Mouse (Mus musculus): ENCODE results near the gene Acot3. TPM values are rescaled to one million over a fixed set of nuclear protein-coding genes. Genes with fewer than 3 reads are reported as not detected.
"Not testable (repeated sequence)": the region's sequence is repeated elsewhere in the genome, so short reads cannot be mapped to it uniquely, and the experiment has no call there.

The Acot3 gene
- 0.65 and 0.70 TPM in 2 replicates for polyA plus RNA-seq (2016; fragmentation: Nextera tagmentation; extraction: Ambion mirVana)

DNA sequence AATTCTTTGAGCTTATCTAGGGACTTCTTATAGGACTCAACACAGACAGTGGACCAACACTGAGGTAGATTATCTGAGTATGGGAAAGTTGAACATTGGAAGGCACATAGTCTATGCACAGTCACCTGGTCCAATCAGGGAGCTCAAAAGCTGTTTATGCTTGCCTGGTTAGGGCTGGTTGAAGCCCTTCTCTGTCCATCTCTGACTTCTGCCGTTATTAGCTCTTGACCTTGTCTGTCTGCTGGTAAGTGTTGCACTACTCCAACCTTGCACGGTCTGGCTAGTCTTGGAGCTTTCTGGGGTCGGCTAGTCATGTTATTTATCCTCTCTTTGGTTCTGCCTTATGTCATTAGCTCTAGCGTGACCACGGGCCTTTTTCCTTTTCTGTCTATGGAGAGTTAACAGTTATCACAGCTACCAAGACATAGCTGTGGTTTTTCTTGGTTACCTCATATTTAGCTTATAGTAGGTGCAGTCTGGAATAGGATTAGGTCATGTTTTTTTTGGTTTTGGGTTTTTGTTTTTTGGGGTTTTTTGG, at the start of gene Acot3:
Acot3 (plus strand) TSS at position 208 of the 538 bp plus-strand sequence.
- peaks cover 24% of the 10 kb centered on the region for H3K27me3 ChIP-seq (replicated peaks)
- no peak for ATAC-seq (ENCODE audit: low FRiP score, low read depth)
- H3K4me1 ChIP-seq, result no peaks in the 10 kb centered on the region
- H3K27ac ChIP-seq, result no peak within 1 kb of the TSS
- H3K9me3 ChIP-seq, result 0 out of 2 replicates have a peak, but pooled peaks cover 10% of the 10 kb centered on the region
- H3K36me3 ChIP-seq, result no peaks in the 10 kb centered on the region
- H3K9ac ChIP-seq, result no peak within 1 kb of the TSS
- 84% methylated on average over 5 of the region's 5 CpGs for WGBS
- 0 out of 2 replicates have a peak within 1 kb of the TSS, but pooled peaks have one; percentile 41 for H3K4me3 ChIP-seq
- H3K4me2 ChIP-seq (replicated peaks), result peak within 1 kb of the TSS; percentile 74; the same call in 1 of the 2 replicates

GRCm38 (mm10) chr12:84003866-84004265, 48.1 kb upstream of the Acot3 start:
- no peak overlapping the region for H3K9ac ChIP-seq
- no peak overlapping the region for H3K4me3 ChIP-seq
- peaks cover 1% of the 10 kb centered on the region; the same call in 1 of the 2 replicates for H3K4me1 ChIP-seq
- H3K27ac ChIP-seq, result no peak overlapping the region
- 0 out of 2 replicates have a peak, but pooled peaks cover 7% of the 10 kb centered on the region for H3K9me3 ChIP-seq
- ATAC-seq (ENCODE audit: low FRiP score, low read depth), result no peak
- no peaks in the 10 kb centered on the region for H3K36me3 ChIP-seq
- H3K4me2 ChIP-seq (replicated peaks), result no peak overlapping the region
- 89% methylated on average over 1 of the region's 1 CpGs for WGBS
- H3K27me3 ChIP-seq (replicated peaks), result no peaks in the 10 kb centered on the region

DNA sequence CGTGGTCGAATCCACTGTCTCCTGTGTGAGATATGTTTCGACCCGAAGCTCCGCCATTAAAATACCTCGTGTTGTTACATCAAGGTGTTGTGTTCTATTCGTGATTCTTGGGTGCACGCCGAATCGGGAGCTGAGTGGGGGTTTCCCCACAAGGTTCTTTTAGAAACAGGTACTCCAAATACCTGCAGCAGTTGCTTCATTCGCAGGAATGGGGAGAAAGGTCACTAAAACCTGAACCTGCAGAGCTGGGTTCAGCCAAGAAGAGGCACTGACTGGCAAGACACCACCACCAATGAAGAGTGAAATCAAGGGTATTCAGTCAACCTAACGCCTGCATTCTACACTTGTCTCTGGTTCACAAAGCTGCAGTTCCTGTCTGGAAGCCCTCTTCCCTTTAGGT, 43.7 kb upstream of the Acot3 start:
- ATAC-seq (ENCODE audit: low FRiP score, low read depth), result no peak
- WGBS, result 91% methylated on average over 12 of the region's 12 CpGs
- H3K4me1 ChIP-seq, result peaks cover 24% of the 10 kb centered on the region
- no peaks in the 10 kb centered on the region for H3K27me3 ChIP-seq (replicated peaks)
- H3K9me3 ChIP-seq, result no peaks in the 10 kb centered on the region
- no peak overlapping the region for H3K4me3 ChIP-seq
- peak overlapping the region; percentile 27; the same call in 1 of the 2 replicates for H3K27ac ChIP-seq
- H3K4me2 ChIP-seq (replicated peaks), result peak overlapping the region; percentile 60; the same call in 1 of the 2 replicates
- H3K9ac ChIP-seq, result no peak overlapping the region
- no peaks in the 10 kb centered on the region for H3K36me3 ChIP-seq

DNA sequence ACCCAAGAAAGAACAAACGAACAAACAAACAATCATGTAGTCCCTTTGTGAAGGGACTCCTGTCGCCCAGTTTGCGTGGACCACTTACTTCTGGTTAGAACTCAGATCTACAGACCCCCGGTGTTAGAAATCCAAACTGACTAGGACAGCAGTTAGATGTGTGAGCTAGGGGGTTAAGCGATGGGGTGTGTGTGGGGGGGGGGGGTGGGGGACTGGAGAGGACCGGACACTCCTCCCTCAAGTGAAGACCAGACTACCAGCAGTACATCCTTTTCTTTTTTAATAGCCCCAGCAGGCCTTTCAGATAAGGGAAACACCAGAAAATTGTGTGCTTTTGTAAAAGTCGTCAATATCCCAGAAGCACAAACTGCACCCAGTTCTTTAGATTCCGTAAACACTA, 43.2 kb upstream of the Acot3 start:
- 51% methylated on average over 8 of the region's 8 CpGs for WGBS
- no peaks in the 10 kb centered on the region for H3K9me3 ChIP-seq
- peak; percentile 45 for ATAC-seq (ENCODE audit: low FRiP score, low read depth)
- peak overlapping the region; percentile 27; the same call in 1 of the 2 replicates for H3K27ac ChIP-seq
- H3K27me3 ChIP-seq (replicated peaks), result no peaks in the 10 kb centered on the region
- H3K4me1 ChIP-seq, result peaks cover 24% of the 10 kb centered on the region
- no peak overlapping the region for H3K9ac ChIP-seq
- H3K36me3 ChIP-seq, result no peaks in the 10 kb centered on the region
- 0 out of 2 replicates have a peak overlapping the region, but pooled peaks have one; percentile 46 for H3K4me3 ChIP-seq
- peak overlapping the region; percentile 60 for H3K4me2 ChIP-seq (replicated peaks)

DNA sequence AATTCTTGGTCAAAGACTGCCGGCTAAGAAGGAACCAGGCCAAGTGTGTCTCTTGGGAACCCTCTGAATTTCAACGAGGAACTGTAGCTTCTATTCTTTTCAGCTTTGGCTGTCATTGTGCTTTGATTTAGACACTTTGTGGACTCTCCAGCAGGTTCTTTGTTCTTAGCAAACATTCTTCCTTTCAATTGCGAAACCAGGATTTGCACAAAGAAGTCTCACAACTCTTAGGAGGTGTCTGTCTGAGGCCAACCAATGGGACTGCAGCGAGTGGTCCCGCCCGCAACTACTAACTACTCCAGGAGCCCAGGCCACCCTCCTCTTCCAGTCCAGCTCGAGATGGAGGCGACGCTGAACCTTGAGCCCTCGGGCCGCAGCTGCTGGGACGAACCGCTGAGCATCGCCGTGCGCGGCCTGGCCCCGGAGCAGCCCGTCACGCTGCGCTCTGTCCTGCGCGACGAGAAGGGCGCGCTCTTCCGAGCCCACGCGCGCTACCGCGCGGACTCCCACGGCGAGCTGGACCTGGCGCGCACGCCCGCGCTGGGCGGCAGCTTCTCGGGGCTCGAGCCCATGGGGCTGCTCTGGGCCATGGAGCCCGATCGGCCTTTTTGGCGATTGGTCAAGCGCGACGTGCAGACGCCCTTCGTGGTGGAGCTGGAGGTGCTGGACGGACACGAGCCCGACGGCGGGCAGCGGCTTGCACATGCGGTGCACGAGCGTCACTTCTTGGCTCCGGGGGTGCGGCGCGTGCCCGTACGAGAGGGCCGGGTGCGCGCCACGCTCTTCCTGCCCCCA, 42.6 kb upstream of the Acot3 start, which contains the start of gene Acot1:
Acot1 (plus strand) TSS at position 320 of the 795 bp plus-strand sequence.
- not testable (repeated sequence) for H3K9me3 ChIP-seq; H3K36me3 ChIP-seq; H3K27me3 ChIP-seq (replicated peaks)
- Histone ChIP-seq H3K27ac (peak within 1 kb of the TSS; percentile 27; the same call in 1 of the 2 replicates), H3K9ac (peak within 1 kb of the TSS; percentile 66), H3K4me1 (peaks cover 24% of the 10 kb centered on the region), H3K4me3 (peak within 1 kb of the TSS; percentile 46), H3K4me2 (replicated peaks) (peak within 1 kb of the TSS; percentile 60)
- ATAC-seq (ENCODE audit: low FRiP score, low read depth), result peak; percentile 92
- 1% methylated on average over 69 of the region's 70 CpGs for WGBS

GRCm38 (mm10) chr12:84010201-84010600, 41.7 kb upstream of the Acot3 start:
- H3K4me2 ChIP-seq (replicated peaks), result peak overlapping the region; percentile 60
- no peaks in the 10 kb centered on the region for H3K36me3 ChIP-seq
- no peak overlapping the region for H3K27ac ChIP-seq
- H3K9ac ChIP-seq, result peak overlapping the region; percentile 66
- WGBS, result 72% methylated on average over 3 of the region's 3 CpGs
- no peaks in the 10 kb centered on the region for H3K27me3 ChIP-seq (replicated peaks)
- H3K4me1 ChIP-seq, result peaks cover 24% of the 10 kb centered on the region
- peak overlapping the region; percentile 46 for H3K4me3 ChIP-seq
- no peak for ATAC-seq (ENCODE audit: low FRiP score, low read depth)
- no peaks in the 10 kb centered on the region for H3K9me3 ChIP-seq

DNA sequence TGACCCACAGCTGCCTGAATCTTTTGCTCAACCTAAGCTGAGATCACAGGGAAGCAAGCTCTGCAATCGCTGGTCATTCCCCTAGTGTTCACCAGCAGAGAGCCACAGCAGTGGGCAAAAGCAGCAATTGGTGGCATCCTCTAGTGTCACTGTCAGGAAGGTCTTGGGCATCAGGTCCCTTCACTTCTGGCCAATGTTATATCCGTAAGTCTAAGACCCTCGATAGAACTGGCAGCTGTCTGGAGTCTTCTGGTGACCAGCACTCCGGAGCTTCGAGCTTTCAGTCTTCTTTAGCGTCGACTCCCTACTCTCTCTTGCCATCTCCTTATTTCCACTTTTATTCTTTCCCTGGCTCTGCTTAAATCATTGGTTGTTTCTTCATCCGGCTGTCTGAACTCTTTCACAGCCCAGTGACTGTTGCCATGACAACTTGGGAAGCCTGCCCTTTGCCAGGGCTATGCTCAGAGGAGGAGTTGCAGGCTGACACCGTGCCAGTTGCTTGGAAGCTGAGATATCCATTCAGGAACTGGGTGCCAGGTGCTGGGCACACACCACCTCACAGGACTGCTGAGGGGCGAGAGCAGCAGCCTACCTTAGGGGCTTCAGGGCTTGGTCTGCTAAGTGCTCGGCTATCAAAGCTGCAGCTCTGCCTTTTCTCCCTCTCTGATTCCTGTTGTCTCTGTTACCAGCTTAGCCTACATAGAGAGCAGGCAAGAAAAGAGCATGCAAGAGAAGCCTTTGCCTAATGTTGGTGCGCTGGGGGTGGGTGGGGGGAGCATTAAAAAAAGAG, 40.5 kb upstream of the Acot3 start:
- peak overlapping the region; percentile 51; the same call in 1 of the 2 replicates for H3K27ac ChIP-seq
- H3K4me3 ChIP-seq, result peak overlapping the region; percentile 5; the same call in 1 of the 2 replicates
- no peaks in the 10 kb centered on the region for H3K9me3 ChIP-seq
- H3K36me3 ChIP-seq, result peaks cover 6% of the 10 kb centered on the region; the same call in 1 of the 2 replicates
- no peaks in the 10 kb centered on the region for H3K27me3 ChIP-seq (replicated peaks)
- peak overlapping the region; percentile 60 for H3K4me2 ChIP-seq (replicated peaks)
- H3K9ac ChIP-seq, result 0 out of 2 replicates have a peak overlapping the region, but pooled peaks have one; percentile 40
- peak; percentile 83 for ATAC-seq (ENCODE audit: low FRiP score, low read depth)
- H3K4me1 ChIP-seq, result peaks cover 24% of the 10 kb centered on the region
- 33% methylated on average over 12 of the region's 12 CpGs for WGBS

GRCm38 (mm10) chr12:84013130-84013529, 38.8 kb upstream of the Acot3 start:
- no peak overlapping the region for H3K4me3 ChIP-seq
- H3K4me2 ChIP-seq (replicated peaks), result peak overlapping the region; percentile 60; the same call in 1 of the 2 replicates
- H3K9me3 ChIP-seq, result no peaks in the 10 kb centered on the region
- no peaks in the 10 kb centered on the region for H3K27me3 ChIP-seq (replicated peaks)
- no peak overlapping the region for H3K27ac ChIP-seq
- H3K4me1 ChIP-seq, result peaks cover 24% of the 10 kb centered on the region
- 68% methylated on average over 6 of the region's 6 CpGs for WGBS
- no peak overlapping the region for H3K9ac ChIP-seq
- ATAC-seq (ENCODE audit: low FRiP score, low read depth), result no peak
- H3K36me3 ChIP-seq, result peaks cover 8% of the 10 kb centered on the region; the same call in 1 of the 2 replicates

- Histone ChIP-seq H3K4me2 (replicated peaks) (no peak overlapping the region), H3K9ac (no peak overlapping the region), H3K9me3 (no peaks in the 10 kb centered on the region), H3K27ac (no peak overlapping the region), H3K4me1 (peaks cover 24% of the 10 kb centered on the region), H3K27me3 (replicated peaks) (no peaks in the 10 kb centered on the region), H3K36me3 (peaks cover 8% of the 10 kb centered on the region; the same call in 1 of the 2 replicates), H3K4me3 (no peak overlapping the region)
- WGBS, result 94% methylated on average over 7 of the region's 7 CpGs
- ATAC-seq (ENCODE audit: low FRiP score, low read depth), result no peak
These were observed 38.2 kb upstream of the Acot3 start for GRCm38 (mm10) chr12:84013701-84014100.

DNA sequence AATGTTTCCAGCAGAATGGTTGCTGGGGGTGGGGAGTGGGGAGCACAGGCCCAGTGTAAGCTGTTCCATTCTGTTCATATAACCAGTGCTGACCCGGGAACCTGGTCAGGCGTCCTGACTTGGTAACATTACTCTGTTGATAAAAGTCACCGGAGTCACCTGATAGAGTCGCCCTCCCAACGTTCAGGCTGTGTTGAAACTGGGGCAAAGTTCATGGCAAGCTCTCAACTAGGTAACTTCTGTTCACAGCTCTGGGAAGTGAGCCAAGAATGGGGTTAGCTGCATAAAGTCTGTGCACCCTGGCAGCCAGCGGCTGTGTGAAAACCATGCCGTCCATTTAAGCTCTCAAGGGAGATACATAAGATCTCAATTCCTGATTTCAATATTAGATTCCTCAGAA, 31.4 kb upstream of the Acot3 start:
- H3K27me3 ChIP-seq (replicated peaks); H3K9ac ChIP-seq; H3K27ac ChIP-seq; H3K36me3 ChIP-seq; H3K4me3 ChIP-seq; H3K4me2 ChIP-seq (replicated peaks); H3K4me1 ChIP-seq; ATAC-seq (ENCODE audit: low FRiP score, low read depth); H3K9me3 ChIP-seq: not testable (repeated sequence)
- 72% methylated on average over 7 of the region's 7 CpGs for WGBS

GRCm38 (mm10) chr12:84022266-84022665, 29.7 kb upstream of the Acot3 start:
- not testable (repeated sequence) for H3K36me3 ChIP-seq; H3K9me3 ChIP-seq; H3K4me1 ChIP-seq; H3K4me2 ChIP-seq (replicated peaks); H3K27me3 ChIP-seq (replicated peaks); H3K4me3 ChIP-seq; H3K27ac ChIP-seq; ATAC-seq (ENCODE audit: low FRiP score, low read depth); H3K9ac ChIP-seq
- WGBS, result 93% methylated on average over 4 of the region's 4 CpGs
